Mouse (Mus musculus): ENCODE measurements around the gene Dad1. TPM values are rescaled to one million over a fixed set of nuclear protein-coding genes. Genes with fewer than 3 reads are reported as not detected.
"Not testable (repeated sequence)": the region's sequence is repeated elsewhere in the genome, so short reads cannot be mapped to it uniquely, and the experiment has no call there.

Dad1 gene
- polyA plus RNA-seq, 1 experiment from 2014 or later = 391 TPM

- H3K27ac ChIP-seq (ENCODE audit: low read length) = no peak overlapping the region; the same call in 1 of the 2 replicates
- ATAC-seq (ENCODE audit: insufficient read depth, low FRiP score) = 0 out of 2 replicates have a peak, but pooled peaks have one; percentile 7
- no peaks in the 10 kb centered on the region for H3K27me3 ChIP-seq (ENCODE audit: control insufficient read depth, insufficient read depth, low read length)
- H3K4me2 ChIP-seq (ENCODE audit: low read depth, low read length) = peak overlapping the region; percentile 6; the same call in 1 of the 2 replicates
- H3K9ac ChIP-seq (ENCODE audit: low read length) = peak overlapping the region; percentile 34; the same call in 1 of the 2 replicates
- H3K9me3 ChIP-seq (replicated peaks; ENCODE audit: control insufficient read depth, low read length) = no peaks in the 10 kb centered on the region
- H3K36me3 ChIP-seq (ENCODE audit: control insufficient read depth, insufficient read depth, low read length) = no peaks in the 10 kb centered on the region
- no peak overlapping the region for H3K4me3 ChIP-seq (replicated peaks; ENCODE audit: low read length)
- 55% methylated on average over 21 of the region's 21 CpGs for WGBS
- H3K4me1 ChIP-seq (ENCODE audit: control insufficient read depth, insufficient read depth, low read length) = peaks cover 38% of the 10 kb centered on the region
Observed at GRCm38 (mm10) chr14:54231176-54231956, 22.5 kb downstream of the Dad1 start.

GRCm38 (mm10) chr14:54230638-54231150, 23.2 kb downstream of the Dad1 start:
- Histone ChIP-seq H3K27ac (ENCODE audit: low read length) (no peak overlapping the region; the same call in 1 of the 2 replicates), H3K36me3 (ENCODE audit: control insufficient read depth, insufficient read depth, low read length) (no peaks in the 10 kb centered on the region), H3K27me3 (ENCODE audit: control insufficient read depth, insufficient read depth, low read length) (no peaks in the 10 kb centered on the region), H3K4me2 (ENCODE audit: low read depth, low read length) (peak overlapping the region; percentile 6; the same call in 1 of the 2 replicates), H3K4me3 (replicated peaks; ENCODE audit: low read length) (no peak overlapping the region), H3K9ac (ENCODE audit: low read length) (peak overlapping the region; percentile 34; the same call in 1 of the 2 replicates), H3K4me1 (ENCODE audit: control insufficient read depth, insufficient read depth, low read length) (peaks cover 38% of the 10 kb centered on the region), H3K9me3 (replicated peaks; ENCODE audit: control insufficient read depth, low read length) (no peaks in the 10 kb centered on the region)
- 75% methylated on average over 14 of the region's 14 CpGs for WGBS
- ATAC-seq (ENCODE audit: insufficient read depth, low FRiP score) = no peak

GRCm38 (mm10) chr14:54229849-54230248, 24.1 kb downstream of the Dad1 start:
- not testable (repeated sequence) for H3K27ac ChIP-seq (ENCODE audit: low read length); H3K9me3 ChIP-seq (replicated peaks; ENCODE audit: control insufficient read depth, low read length); H3K4me2 ChIP-seq (ENCODE audit: low read depth, low read length); H3K4me3 ChIP-seq (replicated peaks; ENCODE audit: low read length); ATAC-seq (ENCODE audit: insufficient read depth, low FRiP score); H3K36me3 ChIP-seq (ENCODE audit: control insufficient read depth, insufficient read depth, low read length); H3K27me3 ChIP-seq (ENCODE audit: control insufficient read depth, insufficient read depth, low read length); H3K9ac ChIP-seq (ENCODE audit: low read length)
- 84% methylated on average over 3 of the region's 4 CpGs for WGBS
- peaks cover 42% of the 10 kb centered on the region for H3K4me1 ChIP-seq (ENCODE audit: control insufficient read depth, insufficient read depth, low read length)

DNA sequence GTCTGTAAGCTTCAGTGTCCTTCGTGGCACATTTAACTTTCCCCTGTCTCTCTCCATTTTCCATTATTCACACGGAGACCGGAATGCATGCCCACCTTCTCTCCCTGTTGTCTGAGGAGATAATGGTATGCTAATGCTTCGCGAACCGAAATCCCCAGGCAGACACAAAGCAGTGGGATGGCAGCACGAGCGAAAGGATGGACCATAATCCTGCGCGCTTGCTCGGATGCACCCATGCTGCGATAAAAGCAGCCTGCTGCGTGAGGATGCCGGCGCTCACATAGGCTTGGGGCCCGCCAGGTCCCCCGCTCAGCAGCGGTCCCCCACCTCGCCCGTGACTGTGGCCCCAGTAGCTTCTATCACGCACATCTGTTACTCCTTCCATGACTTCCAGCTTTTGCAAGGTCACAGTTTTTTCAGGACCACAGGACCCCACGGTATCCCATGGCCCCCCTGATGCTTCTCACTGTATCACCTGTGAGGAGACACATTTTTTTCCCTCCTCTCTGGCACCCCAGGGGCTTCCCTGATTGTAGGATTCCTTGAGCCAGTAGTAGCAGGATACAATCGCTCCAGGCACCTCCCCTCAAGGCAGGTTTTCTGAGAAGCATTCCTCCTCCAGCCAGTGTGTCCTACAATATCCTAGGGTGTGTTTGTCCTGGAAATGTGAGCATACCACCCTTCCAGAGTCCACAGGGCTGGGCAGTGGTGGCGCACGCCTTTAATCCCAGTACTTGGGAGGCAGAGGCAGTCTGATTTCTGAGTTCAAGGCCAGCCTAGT, 24.8 kb downstream of the Dad1 start:
- Histone ChIP-seq H3K27ac (ENCODE audit: low read length) (no peak overlapping the region), H3K9me3 (replicated peaks; ENCODE audit: control insufficient read depth, low read length) (no peaks in the 10 kb centered on the region), H3K4me2 (ENCODE audit: low read depth, low read length) (peak overlapping the region; percentile 19; the same call in 1 of the 2 replicates), H3K36me3 (ENCODE audit: control insufficient read depth, insufficient read depth, low read length) (no peaks in the 10 kb centered on the region), H3K9ac (ENCODE audit: low read length) (peak overlapping the region; percentile 44; the same call in 1 of the 2 replicates), H3K27me3 (ENCODE audit: control insufficient read depth, insufficient read depth, low read length) (no peaks in the 10 kb centered on the region), H3K4me1 (ENCODE audit: control insufficient read depth, insufficient read depth, low read length) (peaks cover 44% of the 10 kb centered on the region), H3K4me3 (replicated peaks; ENCODE audit: low read length) (no peak overlapping the region)
- no peak for ATAC-seq (ENCODE audit: insufficient read depth, low FRiP score)
- whole genome bisulfite sequencing = 31% methylated on average over 25 of the region's 25 CpGs

- Histone ChIP-seq H3K9ac (ENCODE audit: low read length) (peak overlapping the region; percentile 44), H3K4me2 (ENCODE audit: low read depth, low read length) (peak overlapping the region; percentile 52; the same call in 1 of the 2 replicates), H3K9me3 (replicated peaks; ENCODE audit: control insufficient read depth, low read length) (no peaks in the 10 kb centered on the region), H3K4me1 (ENCODE audit: control insufficient read depth, insufficient read depth, low read length) (peaks cover 39% of the 10 kb centered on the region), H3K36me3 (ENCODE audit: control insufficient read depth, insufficient read depth, low read length) (no peaks in the 10 kb centered on the region), H3K27ac (ENCODE audit: low read length) (no peak overlapping the region), H3K27me3 (ENCODE audit: control insufficient read depth, insufficient read depth, low read length) (no peaks in the 10 kb centered on the region), H3K4me3 (replicated peaks; ENCODE audit: low read length) (no peak overlapping the region)
- WGBS = 24% methylated on average over 7 of the region's 7 CpGs
- ATAC-seq (ENCODE audit: insufficient read depth, low FRiP score) = no peak
Observed at GRCm38 (mm10) chr14:54228501-54228900, 25.4 kb downstream of the Dad1 start.

GRCm38 (mm10) chr14:54227911-54228451, 25.9 kb downstream of the Dad1 start:
- H3K9me3 ChIP-seq (replicated peaks; ENCODE audit: control insufficient read depth, low read length) = no peaks in the 10 kb centered on the region
- peak; percentile 41; the same call in 1 of the 2 replicates for ATAC-seq (ENCODE audit: insufficient read depth, low FRiP score)
- 0% methylated on average over 10 of the region's 10 CpGs for WGBS
- H3K36me3 ChIP-seq (ENCODE audit: control insufficient read depth, insufficient read depth, low read length) = no peaks in the 10 kb centered on the region
- H3K4me2 ChIP-seq (ENCODE audit: low read depth, low read length) = peak overlapping the region; percentile 52
- peak overlapping the region; percentile 37 for H3K4me3 ChIP-seq (replicated peaks; ENCODE audit: low read length)
- H3K27me3 ChIP-seq (ENCODE audit: control insufficient read depth, insufficient read depth, low read length) = no peaks in the 10 kb centered on the region
- H3K9ac ChIP-seq (ENCODE audit: low read length) = peak overlapping the region; percentile 44
- H3K27ac ChIP-seq (ENCODE audit: low read length) = peak overlapping the region; percentile 43; the same call in 1 of the 2 replicates
- H3K4me1 ChIP-seq (ENCODE audit: control insufficient read depth, insufficient read depth, low read length) = peaks cover 34% of the 10 kb centered on the region

GRCm38 (mm10) chr14:54226911-54227811, 26.7 kb downstream of the Dad1 start:
- no peaks in the 10 kb centered on the region for H3K27me3 ChIP-seq (ENCODE audit: control insufficient read depth, insufficient read depth, low read length)
- no peaks in the 10 kb centered on the region for H3K36me3 ChIP-seq (ENCODE audit: control insufficient read depth, insufficient read depth, low read length)
- peak overlapping the region; percentile 37 for H3K4me3 ChIP-seq (replicated peaks; ENCODE audit: low read length)
- H3K4me1 ChIP-seq (ENCODE audit: control insufficient read depth, insufficient read depth, low read length) = peaks cover 30% of the 10 kb centered on the region
- WGBS = 21% methylated on average over 16 of the region's 16 CpGs
- peak overlapping the region; percentile 44 for H3K9ac ChIP-seq (ENCODE audit: low read length)
- no peaks in the 10 kb centered on the region for H3K9me3 ChIP-seq (replicated peaks; ENCODE audit: control insufficient read depth, low read length)
- H3K4me2 ChIP-seq (ENCODE audit: low read depth, low read length) = peak overlapping the region; percentile 52
- H3K27ac ChIP-seq (ENCODE audit: low read length) = peak overlapping the region; percentile 43; the same call in 1 of the 2 replicates
- peak; percentile 53; the same call in 1 of the 2 replicates for ATAC-seq (ENCODE audit: insufficient read depth, low FRiP score)

DNA sequence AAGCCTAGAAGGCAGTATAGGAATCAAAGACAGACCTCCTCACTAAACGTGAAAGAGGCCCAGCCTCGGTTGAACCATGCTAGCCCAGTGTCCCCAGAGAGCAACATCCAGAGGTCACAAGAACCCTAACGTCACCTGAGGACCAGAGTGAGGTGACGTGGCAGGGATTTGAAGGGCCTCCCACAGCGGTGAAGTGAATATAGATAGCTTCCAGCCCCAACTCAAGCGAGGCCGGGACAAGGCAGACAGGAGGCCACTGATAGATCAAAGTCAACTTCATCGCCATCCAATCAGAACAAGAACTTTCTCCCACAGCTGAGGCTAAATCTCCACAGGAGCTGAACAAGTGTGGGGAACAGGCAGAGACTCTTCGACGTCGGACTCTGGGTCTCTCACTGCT, 28.2 kb downstream of the Dad1 start:
- ATAC-seq (ENCODE audit: insufficient read depth, low FRiP score) = no peak
- H3K4me2 ChIP-seq (ENCODE audit: low read depth, low read length) = no peak overlapping the region
- peaks cover 30% of the 10 kb centered on the region for H3K4me1 ChIP-seq (ENCODE audit: control insufficient read depth, insufficient read depth, low read length)
- no peaks in the 10 kb centered on the region for H3K36me3 ChIP-seq (ENCODE audit: control insufficient read depth, insufficient read depth, low read length)
- 85% methylated on average over 11 of the region's 11 CpGs for WGBS
- H3K9ac ChIP-seq (ENCODE audit: low read length) = no peak overlapping the region
- H3K27ac ChIP-seq (ENCODE audit: low read length) = no peak overlapping the region
- no peaks in the 10 kb centered on the region for H3K27me3 ChIP-seq (ENCODE audit: control insufficient read depth, insufficient read depth, low read length)
- H3K9me3 ChIP-seq (replicated peaks; ENCODE audit: control insufficient read depth, low read length) = no peaks in the 10 kb centered on the region
- no peak overlapping the region for H3K4me3 ChIP-seq (replicated peaks; ENCODE audit: low read length)
